Mouse (Mus musculus): ENCODE measurements around the gene Twnk.
A peak's percentile ranks its signal among the peaks of the same experiment; 100 is the strongest.

Twnk gene

GRCm38 (mm10) chr19:45005444-45005843, at the start of gene Twnk:
Gene Twnk, plus strand, starts transcription at chr19:45005663.
- DNase-seq (ENCODE audit: low spot score) = peak; percentile 43

- no peak for DNase-seq (ENCODE audit: low spot score)
These were observed 45.8 kb upstream of the Twnk start for GRCm38 (mm10) chr19:44959633-44960032.

GRCm38 (mm10) chr19:44965978-44966377, 39.5 kb upstream of the Twnk start:
- no peak for DNase-seq (ENCODE audit: low spot score)

- DNase-seq (ENCODE audit: low spot score) = no peak
These were observed 37.1 kb upstream of the Twnk start for GRCm38 (mm10) chr19:44968329-44968728.

- DNase-seq (ENCODE audit: low spot score) = no peak
These were observed 28.8 kb upstream of the Twnk start for GRCm38 (mm10) chr19:44976636-44977035.

- no peak for DNase-seq (ENCODE audit: low spot score)
These were observed 28.3 kb upstream of the Twnk start for GRCm38 (mm10) chr19:44977148-44977547.

- no peak for DNase-seq (ENCODE audit: low spot score)
These were observed 24.7 kb upstream of the Twnk start for GRCm38 (mm10) chr19:44980787-44981186.

- DNase-seq (ENCODE audit: low spot score) = no peak
These were observed 22.9 kb upstream of the Twnk start for GRCm38 (mm10) chr19:44982477-44983115.

- no peak for DNase-seq (ENCODE audit: low spot score)
These were observed 22.1 kb upstream of the Twnk start for GRCm38 (mm10) chr19:44983366-44983765.

GRCm38 (mm10) chr19:44984420-44984819, 21.0 kb upstream of the Twnk start:
- no peak for DNase-seq (ENCODE audit: low spot score)

- DNase-seq (ENCODE audit: low spot score) = no peak
These were observed 20.1 kb upstream of the Twnk start for GRCm38 (mm10) chr19:44985159-44985988.

GRCm38 (mm10) chr19:44987004-44987403, 18.5 kb upstream of the Twnk start:
- no peak for DNase-seq (ENCODE audit: low spot score)

- DNase-seq (ENCODE audit: low spot score) = no peak
These were observed 17.6 kb upstream of the Twnk start for GRCm38 (mm10) chr19:44987851-44988250.

GRCm38 (mm10) chr19:44988321-44988720, 17.1 kb upstream of the Twnk start:
- DNase-seq (ENCODE audit: low spot score) = no peak

GRCm38 (mm10) chr19:44988831-44989566, 16.5 kb upstream of the Twnk start, which contains the start of gene Sema4g:
Gene Sema4g, plus strand, starts transcription at chr19:44989101.
- DNase-seq (ENCODE audit: low spot score) = peak; percentile 74

GRCm38 (mm10) chr19:44989567-44990495, 15.6 kb upstream of the Twnk start:
- DNase-seq (ENCODE audit: low spot score) = peak; percentile 42

- DNase-seq (ENCODE audit: low spot score) = peak; percentile 83
These were observed 14.4 kb upstream of the Twnk start for GRCm38 (mm10) chr19:44991031-44991430.

GRCm38 (mm10) chr19:44992246-44992645, 13.2 kb upstream of the Twnk start:
- DNase-seq (ENCODE audit: low spot score) = peak; percentile 76

- DNase-seq (ENCODE audit: low spot score) = no peak
These were observed 12.8 kb upstream of the Twnk start for GRCm38 (mm10) chr19:44992712-44993111.

GRCm38 (mm10) chr19:44997786-44998185, 7.7 kb upstream of the Twnk start:
- DNase-seq (ENCODE audit: low spot score) = no peak

- DNase-seq (ENCODE audit: low spot score) = no peak
These were observed 5.8 kb upstream of the Twnk start for GRCm38 (mm10) chr19:44999647-45000046.

- no peak for DNase-seq (ENCODE audit: low spot score)
These were observed 3.2 kb upstream of the Twnk start for GRCm38 (mm10) chr19:45002301-45002700.

Data from yolk sac, embryonic 10.5 days (tissue).